Mouse (Mus musculus): ENCODE results near the gene Mkrn2.

DNA sequence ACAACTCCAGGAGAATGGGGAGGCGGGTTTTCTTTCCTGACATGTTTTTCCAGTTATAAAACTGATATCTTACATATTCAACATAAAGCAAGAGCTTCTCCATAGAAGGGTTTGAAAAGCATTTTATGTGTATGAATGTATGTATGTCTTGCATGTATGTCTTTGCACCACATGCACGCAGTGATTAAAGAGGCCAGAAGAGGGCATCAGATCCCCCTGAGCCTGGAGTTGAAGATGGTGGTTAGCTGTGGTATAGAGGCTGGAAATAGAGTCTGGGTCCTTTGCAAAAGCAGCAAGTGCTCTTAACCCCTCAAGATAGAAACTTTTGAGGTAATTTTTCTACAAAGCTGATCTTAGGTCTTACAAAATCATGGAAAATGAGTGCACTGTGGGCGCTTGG is 7.4 kb downstream of the Mkrn2 start:
- TF ChIP-seq POLR2A (IDR thresholded peaks at IDR 0.05; ENCODE audit: control insufficient read depth in 1 of 2, insufficient read depth in 1 of 2, low read depth in 1 of 2, low read length in 2 of 2, poor library complexity in 1 of 2) (no peak), TCF12 (IDR thresholded peaks at IDR 0.05; ENCODE audit: low read depth, low read length) (no peak), CHD2 (IDR thresholded peaks at IDR 0.05; ENCODE audit: low read length) (no peak), NRF1 (IDR thresholded peaks at IDR 0.05; ENCODE audit: insufficient read depth, low read depth, low read length, poor library complexity, severe bottlenecking) (no peak), EP300 (IDR thresholded peaks at IDR 0.05; ENCODE audit: low read depth in 1 of 2, low read length in 2 of 2) (no peak), MYC (IDR thresholded peaks at IDR 0.05; ENCODE audit: low read depth, low read length) (no peak)

Measured in MEL (cell line).